Mouse (Mus musculus) MEL (cell line): ENCODE results near the gene Itpk1.

Experiments used
- E2F4 ChIP-seq: IDR thresholded peaks from 2 replicates; pipeline ENCODE4 v1.6.1; 2011; ENCODE audit warnings: low read depth, low read length, improper control_type of control experiment, borderline replicate concordance
- POLR2A ChIP-seq, 2 experiments: IDR thresholded peaks; 2 replicates each; pipeline ENCODE4 v1.6.1; 2011 to 2012; ENCODE audit warnings: low read length in 2 of 2, mild to moderate bottlenecking in 2 of 2, control low read depth in 1 of 2, improper control_type of control experiment in 1 of 2, low read depth in 1 of 2, moderate library complexity in 1 of 2; ENCODE audit not compliant: control insufficient read depth in 1 of 2, insufficient read depth in 1 of 2, poor library complexity in 1 of 2
- RAD21 ChIP-seq: IDR thresholded peaks from 2 replicates; pipeline ENCODE4 v1.6.1; 2011; ENCODE audit warnings: mild to moderate bottlenecking, low read depth, low read length, improper control_type of control experiment
- TAL1 ChIP-seq: IDR thresholded peaks from 2 replicates; pipeline ENCODE4 v1.6.1; 2012; ENCODE audit warnings: mild to moderate bottlenecking, inconsistent platforms, low read length, moderate library complexity, mixed read lengths
- TCF12 ChIP-seq: IDR thresholded peaks from 2 replicates; pipeline ENCODE4 v1.6.1; 2014; ENCODE audit warnings: low read depth, mild to moderate bottlenecking, inconsistent platforms, low read length, improper control_type of control experiment, moderate library complexity
- ZMIZ1 ChIP-seq: IDR thresholded peaks from 2 replicates; pipeline ENCODE4 v1.6.1; 2012; ENCODE audit warnings: low read depth, mild to moderate bottlenecking, inconsistent platforms, low read length, improper control_type of control experiment, moderate library complexity
- ZNF384 ChIP-seq: IDR thresholded peaks from 2 replicates; pipeline ENCODE4 v1.6.1; 2012; ENCODE audit warnings: low read depth, mild to moderate bottlenecking, inconsistent platforms, low read length, improper control_type of control experiment

- TF ChIP-seq TCF12 (no peak), POLR2A (IDR thresholded peaks at IDR 0.05; ENCODE audit: control insufficient read depth in 1 of 2, insufficient read depth in 1 of 2, low read depth in 1 of 2, low read length in 2 of 2, poor library complexity in 1 of 2) (no peak), E2F4 (no peak), ZNF384 (no peak), ZMIZ1 (no peak), TAL1 (no peak), RAD21 (no peak)
Observed at GRCm38 (mm10) chr12:102613411-102613810, 91.3 kb downstream of the Itpk1 start.
